Mouse (Mus musculus): ENCODE measurements around the gene Dgcr2. TPM values are rescaled to one million over a fixed set of nuclear protein-coding genes. Genes with fewer than 3 reads are reported as not detected.

The Dgcr2 gene
- polyA plus RNA-seq, 1 experiment, result 87.2 TPM

DNA sequence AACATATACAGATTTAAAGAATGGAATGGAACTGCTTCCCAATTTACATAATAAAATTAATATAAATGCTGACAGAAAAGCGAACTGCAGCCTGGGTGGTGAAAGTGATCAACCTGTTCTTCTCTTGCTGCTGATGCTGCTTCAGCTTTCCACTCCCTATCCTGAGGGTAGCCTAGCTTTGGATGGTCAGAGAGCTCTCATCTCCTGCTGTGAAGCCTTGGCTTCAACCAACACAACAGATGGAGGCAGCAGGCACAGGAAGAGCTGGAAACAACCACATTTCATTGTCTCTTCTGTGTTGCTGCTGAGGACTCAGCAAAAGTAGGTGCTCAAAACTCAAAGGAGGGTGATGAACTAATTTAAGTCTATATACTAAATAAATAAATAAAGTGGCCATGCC, 46.5 kb downstream of the Dgcr2 start:
- no peak for DNase-seq (ENCODE audit: extremely low spot score in 1 of 2, low spot score in 1 of 2)

DNA sequence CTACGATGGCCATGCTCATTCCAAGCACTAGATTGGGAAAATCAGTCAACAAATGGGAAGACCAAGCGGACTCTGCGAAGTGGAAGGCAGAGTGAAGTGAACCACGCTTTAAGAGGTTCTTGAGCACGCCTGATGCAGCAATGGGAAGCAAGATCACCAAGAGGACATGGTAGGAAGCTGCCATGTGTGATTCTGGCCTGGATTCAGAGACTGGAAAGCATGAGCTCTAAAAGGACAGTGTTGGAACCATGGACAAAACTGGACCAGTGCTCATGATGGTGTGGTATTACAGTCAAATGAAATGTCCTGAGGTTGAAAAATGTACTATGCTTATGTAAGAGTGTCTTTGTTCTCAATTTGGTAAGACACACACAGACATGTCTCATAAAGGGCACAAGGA, 47.0 kb downstream of the Dgcr2 start:
- DNase-seq (ENCODE audit: extremely low spot score in 1 of 2, low spot score in 1 of 2), result no peak

DNA sequence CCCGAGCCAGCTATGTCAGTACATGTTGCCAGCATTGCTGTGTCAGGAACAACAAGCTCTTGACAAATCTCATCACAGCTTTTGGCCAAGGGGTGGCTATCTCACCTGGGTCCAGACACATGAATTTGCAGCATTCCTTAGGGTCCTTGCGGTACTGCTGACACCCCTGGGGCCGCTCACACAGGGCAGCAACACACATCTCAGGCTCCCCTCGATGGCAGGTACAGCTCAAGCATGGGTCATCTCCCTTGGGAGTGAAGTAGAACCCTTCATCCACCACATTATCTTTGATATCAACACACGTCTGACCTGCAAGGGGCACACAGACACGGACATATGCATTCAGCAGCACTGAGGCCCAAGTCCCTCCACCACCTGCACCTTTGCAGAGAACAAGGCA, 48.9 kb downstream of the Dgcr2 start:
- no peak for DNase-seq (ENCODE audit: extremely low spot score in 1 of 2, low spot score in 1 of 2)

DNA sequence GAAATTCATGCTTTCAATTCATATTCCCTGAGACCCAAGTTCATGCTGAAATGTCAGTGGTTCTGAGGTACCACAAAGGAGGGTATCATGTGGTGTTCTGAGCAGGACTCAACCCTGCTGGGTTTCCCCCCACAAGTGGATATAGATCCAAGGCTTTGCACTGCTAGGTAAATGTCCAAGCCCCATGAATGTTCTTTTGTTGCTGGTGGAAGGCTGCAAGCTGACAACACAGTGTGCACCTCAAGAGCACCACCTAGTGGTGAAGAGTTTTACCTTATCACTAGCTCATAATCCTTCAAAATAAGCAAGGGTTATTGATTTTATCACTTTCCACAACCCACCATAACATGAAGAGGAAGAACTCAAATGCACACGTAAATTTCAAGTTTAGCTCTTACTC, 49.4 kb downstream of the Dgcr2 start:
- peak in 1 of 2 experiments; percentile 89 for DNase-seq (ENCODE audit: extremely low spot score in 1 of 2, low spot score in 1 of 2)

DNA sequence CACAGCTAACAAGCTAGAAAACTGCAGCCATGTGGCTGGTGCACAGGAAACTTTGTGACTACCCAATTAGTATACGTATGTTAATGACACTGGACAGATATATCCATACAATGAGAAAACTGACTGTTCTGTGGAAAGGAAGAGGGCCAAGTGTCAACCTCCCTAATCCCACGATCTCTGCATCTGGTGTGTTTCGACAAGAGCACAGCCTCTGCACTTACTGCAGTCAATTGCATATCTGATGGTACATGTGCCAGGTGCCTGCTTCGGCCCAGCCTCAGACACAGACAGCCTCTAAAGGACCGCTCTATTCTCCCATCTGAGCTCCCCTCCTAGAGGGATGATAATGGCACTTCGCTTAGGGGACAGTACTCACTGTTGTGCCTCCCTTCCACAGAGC, 49.9 kb downstream of the Dgcr2 start:
- no peak for DNase-seq (ENCODE audit: extremely low spot score in 1 of 2, low spot score in 1 of 2)

DNA sequence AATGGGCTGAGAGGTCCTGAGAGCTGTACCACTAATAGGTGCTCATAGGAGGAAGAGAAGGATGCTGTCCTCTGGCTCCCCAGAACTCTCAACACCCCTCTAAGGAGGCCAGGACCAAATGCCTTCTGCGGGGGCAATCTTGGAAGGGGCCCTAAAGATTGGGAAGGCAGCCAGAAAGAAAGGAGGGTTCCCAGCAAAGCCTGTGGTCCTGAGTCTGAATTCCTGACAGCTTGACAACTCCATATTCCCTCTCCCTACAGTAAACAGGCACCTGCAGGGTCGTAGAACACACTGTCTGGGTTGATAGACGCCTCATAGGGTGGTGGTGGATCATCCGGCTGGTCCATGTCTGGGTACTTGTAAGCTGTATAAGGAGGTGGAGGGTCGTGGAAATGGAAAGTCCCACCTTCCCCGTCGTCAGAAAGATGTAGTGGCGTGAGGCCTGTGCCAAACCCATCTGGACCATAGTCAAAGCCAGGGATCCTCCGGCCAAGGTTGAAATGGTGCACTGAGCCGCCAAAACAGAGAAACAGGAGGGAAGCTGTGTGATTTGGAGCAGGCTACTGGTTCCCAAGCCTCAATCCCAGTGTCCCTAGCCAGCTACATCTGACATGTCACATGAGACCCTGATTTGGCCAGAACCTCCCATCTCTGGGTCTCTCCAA, 54.5 kb downstream of the Dgcr2 start:
- no peak for DNase-seq (ENCODE audit: extremely low spot score in 1 of 2, low spot score in 1 of 2)

DNA sequence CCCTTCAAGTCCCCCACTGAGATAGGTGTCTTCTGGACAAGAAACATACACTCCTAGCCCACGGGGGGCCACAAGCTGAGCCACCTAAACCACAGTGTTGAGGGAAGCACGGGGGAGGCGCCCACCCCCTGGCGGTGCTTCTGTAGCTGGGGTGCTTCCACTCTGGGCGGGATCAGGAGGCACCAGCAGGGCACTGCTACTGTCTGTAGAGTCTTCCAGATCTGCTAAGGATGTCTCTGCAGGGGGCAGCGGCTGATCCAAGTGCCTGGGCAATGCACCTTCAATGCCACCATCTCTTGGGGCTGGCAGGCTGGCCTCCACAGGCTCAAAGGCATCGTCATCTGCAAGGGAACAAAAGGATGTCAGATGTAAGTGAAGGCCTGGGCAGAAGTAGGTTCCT, 55.9 kb downstream of the Dgcr2 start:
- no peak for DNase-seq (ENCODE audit: extremely low spot score in 1 of 2, low spot score in 1 of 2)

DNA sequence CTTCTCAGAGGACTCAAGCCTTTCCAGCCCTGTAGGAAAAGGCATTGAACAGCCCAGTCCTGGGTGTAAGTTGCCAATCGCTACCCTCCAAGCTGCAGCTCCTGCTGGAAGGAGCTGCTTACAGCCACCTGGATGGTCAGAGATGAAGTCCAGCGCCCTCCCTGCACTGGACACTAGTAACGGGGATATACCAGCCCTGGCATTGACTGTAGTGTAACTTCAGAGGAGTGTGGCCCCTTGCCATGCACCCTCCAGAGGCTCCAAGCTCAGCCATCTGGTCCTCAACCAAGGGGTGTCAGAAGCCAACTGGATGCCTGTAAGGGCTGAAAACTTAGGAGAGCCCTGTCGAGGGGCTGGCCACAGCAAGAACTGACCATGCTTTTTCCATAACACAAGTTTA, 58.4 kb downstream of the Dgcr2 start:
- DNase-seq (ENCODE audit: extremely low spot score in 1 of 2, low spot score in 1 of 2), result no peak

DNA sequence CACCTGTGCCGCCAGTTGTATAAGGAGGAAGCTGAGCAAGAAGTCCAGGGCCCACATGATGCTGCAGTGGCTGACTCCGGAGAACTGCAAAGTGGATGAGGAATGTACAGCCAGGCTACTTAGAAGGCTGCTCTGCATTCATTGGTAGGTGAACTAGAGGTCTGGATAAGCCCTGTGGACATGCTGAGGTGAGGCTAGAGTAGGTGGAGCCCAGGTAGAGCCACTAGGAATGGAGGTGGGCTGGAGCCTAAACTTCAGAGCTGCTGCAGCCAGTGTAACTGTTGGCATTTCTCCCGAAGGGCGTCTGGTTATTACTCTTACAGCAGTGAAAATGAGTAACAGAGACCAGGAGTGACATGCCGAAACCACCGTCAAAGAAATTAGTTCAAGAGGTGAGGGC, 60.3 kb downstream of the Dgcr2 start, which contains the start of gene Car15:
Car15 (minus strand) TSS at position 314 of the 400 bp plus-strand sequence.
- no peak for DNase-seq (ENCODE audit: extremely low spot score in 1 of 2, low spot score in 1 of 2)

DNA sequence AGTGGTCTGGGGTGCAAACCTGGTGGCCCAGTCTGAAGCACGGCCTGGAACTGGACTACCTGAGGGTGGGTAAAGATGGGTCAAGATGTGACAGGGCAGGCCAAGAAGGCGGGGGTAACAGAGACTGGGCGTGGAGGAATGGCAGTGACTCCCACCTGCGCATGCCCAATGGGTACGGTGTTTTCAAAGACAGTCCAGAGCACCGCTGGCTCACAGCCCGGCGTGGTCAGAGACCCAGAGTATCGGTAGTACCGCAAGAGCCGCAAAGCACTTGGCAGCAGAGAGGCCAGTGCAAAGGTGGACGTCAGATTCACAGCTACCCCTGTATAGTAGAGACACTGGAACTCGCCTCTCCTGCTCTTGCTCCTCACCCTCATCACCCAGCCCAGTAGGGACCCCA, 62.9 kb downstream of the Dgcr2 start:
- DNase-seq (ENCODE audit: extremely low spot score in 1 of 2, low spot score in 1 of 2), result no peak

DNA sequence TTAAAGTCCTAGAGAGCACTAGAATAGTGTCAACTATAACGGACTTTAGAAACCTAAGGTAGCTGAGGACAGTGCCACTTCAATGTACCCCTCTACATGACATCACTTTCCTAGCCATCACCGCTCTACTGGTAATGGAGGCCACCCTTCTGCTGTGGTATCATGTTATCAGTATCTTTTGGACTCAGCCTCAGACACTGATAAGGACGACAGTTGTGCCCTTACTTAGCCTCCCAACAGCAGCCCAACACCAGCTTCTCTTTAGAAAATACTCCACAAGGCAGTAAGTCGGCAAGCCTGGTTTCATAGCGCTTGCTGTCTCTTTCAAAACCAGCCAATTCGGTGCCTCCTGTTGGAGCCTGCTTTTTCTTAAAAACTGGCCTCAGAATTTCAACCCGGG, 63.8 kb downstream of the Dgcr2 start:
- DNase-seq (ENCODE audit: extremely low spot score in 1 of 2, low spot score in 1 of 2), result no peak

DNA sequence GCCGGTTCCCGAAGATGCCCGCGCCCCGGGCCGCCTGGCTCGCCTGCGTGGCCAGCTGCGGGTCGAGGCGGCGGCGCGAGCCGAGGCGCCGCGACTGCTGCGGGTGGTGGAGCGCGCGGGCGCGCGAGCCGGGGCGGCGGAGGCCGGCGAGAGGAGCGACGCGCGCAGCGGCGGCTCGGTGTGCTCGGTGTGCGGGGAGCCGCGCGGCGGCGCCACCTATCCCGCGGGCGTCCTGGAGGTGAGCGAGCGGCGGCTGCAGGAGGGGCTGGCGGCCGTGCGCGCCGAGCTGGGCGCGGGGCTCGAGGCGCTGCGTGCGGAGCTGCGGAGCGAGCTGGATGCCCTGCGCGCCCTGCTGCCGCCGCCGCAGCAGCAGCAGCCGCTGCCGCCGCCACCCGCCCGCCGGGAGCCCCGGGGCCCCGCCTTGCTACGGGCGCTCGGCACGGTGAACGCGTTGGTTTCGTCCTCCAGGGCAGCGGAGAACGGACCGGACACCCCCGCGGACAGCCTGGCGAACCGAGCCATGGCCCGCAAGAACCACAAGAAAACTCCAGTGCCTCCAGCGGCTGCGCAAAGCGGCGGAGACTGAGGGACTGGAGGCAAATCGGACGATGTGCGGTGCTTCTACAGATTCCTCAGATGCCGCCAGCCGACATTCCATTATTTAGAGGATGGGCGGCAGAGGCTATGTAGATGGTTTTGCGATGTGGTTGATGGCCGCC, 64.5 kb downstream of the Dgcr2 start:
- DNase-seq (ENCODE audit: extremely low spot score in 1 of 2, low spot score in 1 of 2), result peak in 1 of 2 experiments; percentile 58

DNA sequence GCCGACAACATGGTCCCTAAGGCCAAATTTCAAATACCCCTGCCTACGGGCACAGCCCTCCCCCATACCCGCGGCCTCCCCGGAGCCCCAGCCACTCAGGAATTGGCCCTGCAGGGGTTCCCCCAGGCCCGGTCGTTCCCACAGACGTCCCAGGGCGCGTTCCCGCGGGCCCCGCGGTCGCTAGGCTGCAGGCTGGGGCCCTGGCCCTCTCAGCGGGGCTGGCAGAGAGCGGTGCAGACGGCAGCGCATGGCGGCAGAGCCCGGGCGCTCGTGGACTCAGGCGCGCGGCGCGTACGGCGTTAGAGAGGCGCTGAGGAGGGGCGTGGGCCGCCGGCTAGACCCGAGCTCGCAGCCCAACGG, 65.1 kb downstream of the Dgcr2 start:
- peak in 1 of 2 experiments; percentile 47 for DNase-seq (ENCODE audit: extremely low spot score in 1 of 2, low spot score in 1 of 2)

DNA sequence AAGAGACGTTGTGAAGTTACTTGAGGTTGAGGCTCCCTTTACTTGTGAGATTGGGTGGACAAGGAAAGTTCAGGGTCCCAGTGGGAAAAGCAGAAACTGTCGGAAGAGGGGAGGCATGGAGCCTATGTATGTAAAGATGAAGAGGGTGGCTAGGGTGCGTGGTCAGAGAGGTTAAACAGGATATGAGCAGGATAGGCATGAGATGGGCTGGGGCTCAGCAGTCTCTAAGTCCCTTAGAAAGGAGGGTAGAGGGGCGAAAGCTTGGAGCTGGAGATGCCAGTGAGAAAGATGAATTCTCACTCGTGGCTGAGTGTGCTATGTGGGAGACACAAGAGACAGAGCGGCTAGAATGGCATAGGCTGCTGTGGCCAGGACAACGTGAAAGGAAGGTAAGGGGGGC, 65.5 kb downstream of the Dgcr2 start, which contains the start of gene B830017H08Rik:
B830017H08Rik (plus strand) TSS at position 301 of the 400 bp plus-strand sequence.
- DNase-seq (ENCODE audit: extremely low spot score in 1 of 2, low spot score in 1 of 2), result no peak

DNA sequence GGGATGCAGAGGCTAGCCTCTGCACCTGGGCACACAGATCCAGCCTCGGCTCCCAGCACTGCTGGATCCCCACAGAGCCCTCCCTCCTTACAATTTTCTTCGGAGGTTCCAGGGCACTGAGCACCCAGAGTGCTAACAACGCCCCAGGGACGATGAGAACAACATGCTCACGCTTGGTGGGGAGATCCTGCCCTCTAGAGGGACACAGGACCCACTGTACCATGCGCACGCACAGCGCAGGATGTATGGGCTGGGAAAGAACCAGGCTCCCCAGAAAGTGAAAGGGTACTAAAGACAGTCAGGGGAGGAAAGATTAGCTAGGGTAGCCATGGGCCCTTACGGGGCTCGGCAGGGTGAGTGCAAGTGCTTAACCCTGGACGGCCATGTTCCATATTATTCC, 66.6 kb downstream of the Dgcr2 start:
- no peak for DNase-seq (ENCODE audit: extremely low spot score in 1 of 2, low spot score in 1 of 2)

DNA sequence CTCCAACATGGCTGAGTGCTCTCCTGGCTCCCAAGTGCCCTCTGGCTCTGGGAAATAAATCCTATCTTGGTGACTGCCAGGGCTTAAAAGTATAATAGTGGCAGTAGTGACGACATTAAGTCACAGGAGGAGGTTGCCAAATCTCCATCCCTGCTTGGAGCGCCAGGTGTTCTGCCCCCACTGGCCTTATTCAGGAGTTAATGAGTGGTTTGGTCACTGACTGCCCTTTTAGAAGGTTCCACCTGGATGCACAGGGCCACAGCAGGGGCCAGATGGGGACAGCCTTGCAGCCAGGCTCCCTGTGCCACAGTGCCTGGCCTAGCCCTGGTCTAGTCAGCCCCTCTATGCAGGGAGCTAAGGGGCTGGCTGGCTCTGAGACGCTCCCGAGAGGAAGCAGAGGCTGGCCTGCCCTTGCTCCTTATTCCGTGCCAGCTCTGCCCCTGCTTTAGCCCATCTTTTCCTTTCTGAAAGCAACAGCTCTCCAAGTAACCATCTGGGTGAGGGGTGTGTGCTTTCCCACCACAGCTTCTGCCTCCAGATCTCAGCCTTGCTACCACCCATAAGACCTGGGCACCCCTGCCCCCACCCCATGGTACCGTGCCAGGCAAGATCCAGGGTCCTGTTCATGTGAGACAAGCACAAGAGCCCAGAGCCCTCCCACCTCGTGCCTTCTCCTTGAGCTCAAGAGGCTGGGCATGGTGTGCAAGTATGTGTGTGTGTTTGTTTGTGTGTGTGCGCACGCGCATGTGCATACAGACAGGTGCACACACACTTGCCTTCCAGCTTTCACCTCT, 67.8 kb downstream of the Dgcr2 start:
- DNase-seq (ENCODE audit: extremely low spot score in 1 of 2, low spot score in 1 of 2), result no peak

DNA sequence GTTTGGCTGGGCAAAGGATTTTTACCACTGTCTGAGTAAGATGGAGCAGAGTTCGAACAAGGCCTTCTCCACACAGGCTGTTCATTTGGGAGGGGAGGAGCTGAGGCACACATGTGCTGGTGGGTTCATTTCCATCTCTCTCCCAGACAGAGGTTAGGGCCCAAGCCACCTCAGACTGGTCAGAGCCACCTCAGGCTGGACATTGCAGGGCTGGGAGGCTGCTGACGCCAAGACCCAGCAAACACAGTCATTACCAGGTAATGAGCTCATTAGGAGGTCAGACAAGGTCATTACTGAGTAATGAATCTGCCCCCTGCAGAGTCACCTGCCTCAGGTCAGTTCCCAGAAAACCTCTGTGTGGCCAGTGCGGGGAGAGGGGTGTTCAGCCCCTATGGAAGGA, 69.5 kb downstream of the Dgcr2 start:
- DNase-seq (ENCODE audit: extremely low spot score in 1 of 2, low spot score in 1 of 2), result no peak

DNA sequence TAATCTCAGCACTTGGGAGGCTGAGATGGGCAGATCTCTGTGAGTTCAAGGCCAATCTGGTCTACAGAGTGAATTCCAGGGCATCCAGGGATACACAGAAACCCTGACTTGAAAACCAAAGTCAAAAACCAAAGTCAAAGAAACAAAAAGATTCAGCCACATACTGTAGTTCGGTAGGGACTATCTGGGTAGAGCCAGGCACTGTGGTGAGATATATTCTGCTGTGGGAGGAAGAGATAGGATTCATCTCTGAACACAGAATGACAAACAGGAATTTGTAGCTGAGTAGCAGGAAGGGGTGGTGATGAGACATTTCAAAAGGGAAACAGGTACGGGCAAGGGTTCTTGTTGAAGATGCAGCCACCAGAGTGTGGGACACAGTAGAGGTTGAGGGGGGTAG, 70.1 kb downstream of the Dgcr2 start:
- DNase-seq (ENCODE audit: extremely low spot score in 1 of 2, low spot score in 1 of 2), result no peak

DNA sequence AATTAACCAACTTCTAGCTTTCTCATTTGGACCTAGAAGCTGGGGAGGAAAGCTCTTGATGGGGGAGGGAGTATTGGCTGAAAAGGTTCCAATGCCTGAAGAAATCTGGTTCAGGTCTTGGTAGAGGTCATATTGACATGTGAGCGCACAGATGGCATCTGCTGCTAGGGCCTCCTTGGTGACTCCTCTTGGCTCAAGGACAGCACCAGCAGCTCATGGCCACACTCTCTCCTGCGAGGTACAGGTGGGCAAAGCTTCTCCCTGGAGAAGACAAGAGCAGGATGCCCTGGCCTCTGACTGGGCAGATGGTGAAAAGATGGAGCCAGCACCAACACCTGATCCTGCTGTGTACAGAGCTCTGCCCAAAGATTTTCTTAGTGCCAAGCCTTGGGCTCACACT, 71.9 kb downstream of the Dgcr2 start:
- DNase-seq (ENCODE audit: extremely low spot score in 1 of 2, low spot score in 1 of 2), result no peak

DNA sequence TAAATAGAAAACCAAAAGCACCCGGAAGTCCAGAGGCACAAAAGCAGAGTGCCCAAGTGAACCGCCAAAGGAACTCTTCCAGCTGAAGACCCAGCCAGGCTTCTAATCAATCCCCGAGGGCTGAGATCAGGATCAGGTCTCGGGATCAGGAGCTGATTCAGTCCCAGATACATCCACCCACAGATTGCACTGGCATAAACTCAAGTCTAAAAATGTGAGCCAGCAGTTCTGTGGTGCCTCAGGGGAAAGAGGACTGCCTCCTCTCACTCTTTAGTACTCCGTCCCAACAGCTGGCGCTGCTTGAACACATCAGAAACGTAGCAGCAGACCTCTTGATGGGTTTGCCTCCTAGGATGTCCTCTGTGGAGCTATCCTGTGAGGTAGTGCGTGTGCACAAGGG, 81.8 kb downstream of the Dgcr2 start:
- no peak for DNase-seq (ENCODE audit: extremely low spot score in 1 of 2, low spot score in 1 of 2)

Measured in frontal cortex, adult 2 months (tissue).